Mouse (Mus musculus) T-helper 17 cell (primary cell): ENCODE measurements at regions not wholly inside any gene's neighbourhood (a gene's known extent, or its start where the extent isn't known, plus 50 kb on each side); places are given as distances from the start of the nearest gene placed in this dataset.
"Not testable (repeated sequence)": the region's sequence is repeated elsewhere in the genome, so short reads cannot be mapped to it uniquely, and the experiment has no call there.

Experiments used
- in situ Hi-C, 2 experiments: fragments of 300-600 bp; cut with MboI, MseI; formaldehyde crosslinking; loops; 1 replicate in 1 of 2; 2 replicates in 1 of 2; pipeline ENCODE4 v1.15.1; 2025; ENCODE audit warnings: high pct_unique_total_duplicates in 2 of 2

DNA sequence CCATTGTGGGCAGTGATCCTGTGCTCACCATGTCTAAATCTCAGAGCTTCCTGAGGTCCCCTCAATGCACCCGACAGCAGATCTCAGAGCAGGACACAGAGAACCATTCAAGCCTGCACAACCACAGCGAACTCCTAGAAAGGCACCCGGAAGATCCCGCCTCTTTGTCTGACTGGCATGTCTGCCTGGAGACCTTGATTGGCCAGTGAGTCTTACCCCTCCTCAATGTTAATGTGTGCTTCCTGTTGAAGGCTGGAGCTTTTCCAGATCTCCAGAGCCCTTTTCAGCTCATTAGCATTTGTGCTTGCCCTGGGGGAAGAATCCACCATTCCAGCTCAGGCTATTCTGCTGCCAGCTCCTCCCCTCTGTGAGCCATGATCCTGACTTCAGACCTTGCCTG, 91.8 kb downstream of the 2410141K09Rik start:
- in situ Hi-C loops: loop anchor here (5.0 to 10.0 kb wide), 3 partner anchors 168 to 394 kb away; no protein-coding TSS in a partner anchor

DNA sequence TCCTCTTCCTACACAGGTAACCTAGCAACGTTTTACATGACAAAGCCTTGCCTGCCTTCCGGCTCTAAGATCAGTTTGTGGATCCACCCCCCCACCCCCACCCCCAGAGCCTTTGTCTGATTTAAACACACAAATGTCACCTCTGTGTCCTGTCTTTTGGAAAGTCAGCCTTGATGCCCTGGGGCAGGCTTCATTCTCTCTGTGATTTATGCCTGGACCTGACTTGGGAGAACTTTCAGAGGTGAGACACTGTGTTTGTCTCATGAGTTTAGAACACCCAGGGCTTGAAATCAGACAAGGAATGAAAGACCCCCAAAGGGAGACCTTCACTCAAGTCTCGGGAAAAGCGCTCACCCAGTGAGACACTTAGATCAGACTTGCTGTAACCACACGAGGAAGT, 92.9 kb upstream of the Gm10772 start:
- in situ Hi-C loops: loop anchor here (5.0 to 10.0 kb wide), 2 partner anchors 227 to 345 kb away; no protein-coding TSS in a partner anchor

DNA sequence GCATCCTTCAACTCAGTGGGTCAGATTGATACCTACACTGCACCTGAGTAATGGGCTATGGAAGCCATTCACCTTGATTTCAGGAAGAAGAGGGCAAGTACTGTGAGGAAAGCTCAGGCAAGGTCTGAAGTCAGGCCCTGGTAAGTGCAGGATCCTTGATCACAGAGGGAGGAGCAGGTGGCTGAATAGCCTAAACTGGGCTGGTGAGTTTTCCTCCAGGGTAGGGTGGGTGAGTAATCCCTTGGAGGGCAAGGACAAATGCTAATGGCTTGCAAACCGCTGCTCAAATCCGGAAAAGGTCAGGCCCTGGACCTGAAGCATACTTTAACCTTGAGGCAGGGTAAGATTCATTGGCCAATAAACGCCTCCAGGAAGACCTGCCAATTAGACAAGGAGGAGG, 84.4 kb upstream of the Gm10772 start:
- in situ Hi-C loops: not testable (repeated sequence)

DNA sequence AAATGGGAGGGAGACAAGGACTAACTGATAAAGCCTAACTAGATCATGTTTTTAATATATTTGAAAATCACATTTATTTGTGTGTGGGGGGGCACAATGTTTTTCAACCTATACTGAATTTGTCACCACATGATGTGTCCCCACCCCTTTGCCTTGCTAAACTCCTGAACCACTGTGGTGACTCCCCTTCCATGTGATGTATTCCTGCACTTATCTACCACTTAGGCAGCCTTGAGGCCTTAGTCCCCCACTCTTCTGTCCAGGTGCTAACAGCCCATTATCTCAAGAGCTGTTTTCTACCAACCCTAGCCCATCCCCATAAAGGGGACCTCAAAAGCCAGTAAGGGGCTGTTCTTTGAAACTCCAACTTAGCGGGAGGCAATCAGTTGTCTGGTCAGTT, 72.5 kb upstream of the Gm10772 start:
- in situ Hi-C loops: loop anchor here (5.0 to 25.0 kb wide), 5 partner anchors 275 to 838 kb away; no protein-coding TSS in a partner anchor

GRCm38 (mm10) chr13:66291385-66291784, 64.0 kb upstream of the Gm10772 start:
- in situ Hi-C loops: loop anchor here (5.0 to 25.0 kb wide), 4 partner anchors 151 to 827 kb away; partner anchors contain the start of gene 2410141K09Rik (in 1 of the 2)
